Mouse (Mus musculus) inflammation-experienced regulatory T-cells, adult 16 weeks (primary cell): Measurements from ENCODE around the gene Htt. TPM values are rescaled to one million over a fixed set of nuclear protein-coding genes. Genes with fewer than 3 reads are reported as not detected.

Experiments
- polyA plus RNA-seq: library from polyadenylated mRNA; unstranded; fragments of 100-300 nt; shearing (Covaris generic); gene quantifications from one replicate; pipeline ENCODE4 v1.2.1, GENCODE M21; 2017

Gene Htt
- polyA plus RNA-seq, result 8.9 TPM

DNA sequence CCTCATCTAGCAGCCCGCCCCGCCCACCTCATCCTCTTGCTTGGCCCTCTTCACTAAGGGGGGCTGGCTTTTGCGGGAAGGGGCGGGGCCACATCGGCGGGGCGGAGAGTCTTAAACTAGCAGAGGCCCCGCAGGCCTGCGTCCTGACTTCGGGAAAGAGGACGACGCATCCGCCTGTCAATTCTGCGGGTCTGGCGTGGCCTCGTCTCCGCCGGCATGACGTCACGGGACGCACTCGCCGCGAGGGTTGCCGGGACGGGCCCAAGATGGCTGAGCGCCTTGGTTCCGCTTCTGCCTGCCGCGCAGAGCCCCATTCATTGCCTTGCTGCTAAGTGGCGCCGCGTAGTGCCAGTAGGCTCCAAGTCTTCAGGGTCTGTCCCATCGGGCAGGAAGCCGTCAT is at the start of gene Htt:
Gene Htt, plus strand, starts transcription at position 232 of the 400 bp plus-strand sequence.

GRCm38 (mm10) chr5:34907910-34908725 is 146.6 kb downstream of the Htt start, which contains the start of gene Msantd1:
TSS of gene Msantd1 (plus strand) at chr5:34908012.

DNA sequence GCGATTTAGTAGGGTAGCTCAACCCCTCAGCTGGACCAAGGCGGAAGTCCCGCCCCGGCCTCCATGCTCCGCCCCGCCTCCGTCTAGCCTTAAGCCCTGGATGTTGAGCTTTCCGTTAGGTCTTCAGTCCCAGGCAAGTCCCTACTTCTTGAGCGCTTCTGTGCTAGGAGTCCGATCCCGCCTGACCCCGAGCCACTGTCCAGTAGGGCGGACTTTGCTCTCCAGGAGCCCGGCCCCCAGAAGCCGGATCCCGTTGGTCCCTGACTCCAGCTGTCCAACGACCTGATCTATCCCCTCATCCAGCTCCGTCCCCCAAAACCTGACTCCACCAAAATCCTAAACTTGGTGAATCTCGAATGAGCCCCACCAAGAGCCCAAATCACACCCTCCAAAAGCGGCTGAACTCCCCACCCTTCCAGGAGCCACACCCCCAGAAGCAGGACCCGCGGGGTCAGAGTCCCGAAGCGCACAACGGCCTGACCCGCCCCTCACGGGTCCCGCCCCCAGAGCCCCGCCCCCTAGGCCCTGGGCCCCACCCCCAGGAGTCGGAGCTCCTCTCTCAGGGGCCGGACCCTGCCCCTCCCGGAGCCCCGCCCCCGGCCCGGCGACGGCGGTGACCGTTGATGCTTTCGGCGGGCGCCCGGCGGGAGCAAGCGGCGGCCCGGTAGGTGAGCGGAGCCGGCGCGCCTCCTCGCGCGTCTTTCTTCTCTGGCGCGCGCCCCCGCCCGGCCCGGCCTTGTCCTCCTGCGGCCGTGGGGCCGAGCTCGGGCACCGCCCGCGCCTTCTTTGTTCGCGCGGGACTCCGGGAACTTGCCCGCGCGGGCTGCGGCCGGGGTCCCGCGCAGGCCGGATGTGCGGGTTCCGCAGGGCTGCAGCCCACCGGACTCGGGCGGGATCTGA is 187.6 kb downstream of the Htt start, which contains the start of gene Rgs12:
Gene Rgs12, plus strand, starts transcription at position 585 of the 900 bp plus-strand sequence.

Other genes with a start within 250 kb of the Htt start
- 38.9 TPM for gene Tnip2, start 247.7 kb upstream of the Htt start, polyA plus RNA-seq
- 12.0 TPM for gene Sh3bp2, start 235.9 kb upstream of the Htt start, polyA plus RNA-seq
- gene Add1, start 188.1 kb upstream of the Htt start, polyA plus RNA-seq, result 241 TPM
- 107 TPM for gene Mfsd10, start 124.5 kb upstream of the Htt start, polyA plus RNA-seq
- gene Nop14, start 101.6 kb upstream of the Htt start, polyA plus RNA-seq, result 52.1 TPM
- 8.0 TPM for gene Grk4, start 101.4 kb upstream of the Htt start, polyA plus RNA-seq
- gene Msantd1, start 146.3 kb downstream of the Htt start, polyA plus RNA-seq, result 0.94 TPM
- 9.8 TPM for gene Rgs12, start 187.7 kb downstream of the Htt start, polyA plus RNA-seq